Mouse (Mus musculus) urinary bladder, postnatal 4 days (tissue): ENCODE data around the gene Yif1a.
"Not testable (repeated sequence)": the region's sequence is repeated elsewhere in the genome, so short reads cannot be mapped to it uniquely, and the experiment has no call there.

Experiments used
- DNase-seq, 2 experiments: peaks; one replicate each; pipeline ENCODE4 v3.0.0; 2021 to 2022; ENCODE audit warnings: low spot score in 2 of 2

The Yif1a gene

GRCm38 (mm10) chr19:5085145-5085863 is 3.0 kb upstream of the Yif1a start, which contains the start of gene Tmem151a:
TSS of gene Tmem151a (minus strand) at chr19:5085531.
- DNase-seq: no peak

- DNase-seq: not testable (repeated sequence)
These were observed 1.8 kb upstream of the Yif1a start for GRCm38 (mm10) chr19:5086533-5086932.

GRCm38 (mm10) chr19:5089324-5089723 is 986 bp downstream of the Yif1a start:
- DNase-seq: no peak

- no peak for DNase-seq
These were observed 3.7 kb downstream of the Yif1a start for GRCm38 (mm10) chr19:5092083-5092482.

GRCm38 (mm10) chr19:5093481-5094242 is 5.3 kb downstream of the Yif1a start:
- no peak for DNase-seq

- peak; percentile 85 to 94 for DNase-seq
These were observed 5.9 kb downstream of the Yif1a start for GRCm38 (mm10) chr19:5094243-5094632.

GRCm38 (mm10) chr19:5094746-5095417 is 6.5 kb downstream of the Yif1a start:
- no peak for DNase-seq

GRCm38 (mm10) chr19:5095887-5096474 is 7.6 kb downstream of the Yif1a start:
- DNase-seq: no peak

- no peak for DNase-seq
These were observed 9.4 kb downstream of the Yif1a start for GRCm38 (mm10) chr19:5097521-5098362.

GRCm38 (mm10) chr19:5098363-5099143 is 10.2 kb downstream of the Yif1a start, which contains the start of gene Cnih2:
TSS of gene Cnih2 (minus strand) at chr19:5098521.
- DNase-seq: no peak

- DNase-seq: no peak
These were observed 17.7 kb downstream of the Yif1a start for GRCm38 (mm10) chr19:5106074-5106473.

- peak; percentile 98 for DNase-seq
These were observed 18.4 kb downstream of the Yif1a start, which contains the start of gene Rab1b for GRCm38 (mm10) chr19:5106731-5107191. TSS of gene Rab1b (minus strand) at chr19:5107072.

GRCm38 (mm10) chr19:5107556-5108270 is 19.4 kb downstream of the Yif1a start:
- DNase-seq: no peak

- DNase-seq: no peak
These were observed 19.9 kb downstream of the Yif1a start for GRCm38 (mm10) chr19:5108271-5108575.

- DNase-seq: no peak
These were observed 20.4 kb downstream of the Yif1a start for GRCm38 (mm10) chr19:5108702-5109101.

GRCm38 (mm10) chr19:5109659-5110453 is 21.5 kb downstream of the Yif1a start:
- no peak for DNase-seq

GRCm38 (mm10) chr19:5113783-5114182 is 25.4 kb downstream of the Yif1a start:
- DNase-seq: no peak

- DNase-seq: peak; percentile 89 to 90
These were observed 29.4 kb downstream of the Yif1a start for GRCm38 (mm10) chr19:5117494-5118383.
